Mouse (Mus musculus) liver (tissue): ENCODE results near the gene Timmdc1.
A peak's percentile ranks its signal among the peaks of the same experiment; 100 is the strongest.

Source experiments
- DNase-seq: peaks from one replicate; pipeline ENCODE4 v3.0.0-alpha.2; 2020; ENCODE audit warnings: mixed read lengths

The Timmdc1 gene

DNA sequence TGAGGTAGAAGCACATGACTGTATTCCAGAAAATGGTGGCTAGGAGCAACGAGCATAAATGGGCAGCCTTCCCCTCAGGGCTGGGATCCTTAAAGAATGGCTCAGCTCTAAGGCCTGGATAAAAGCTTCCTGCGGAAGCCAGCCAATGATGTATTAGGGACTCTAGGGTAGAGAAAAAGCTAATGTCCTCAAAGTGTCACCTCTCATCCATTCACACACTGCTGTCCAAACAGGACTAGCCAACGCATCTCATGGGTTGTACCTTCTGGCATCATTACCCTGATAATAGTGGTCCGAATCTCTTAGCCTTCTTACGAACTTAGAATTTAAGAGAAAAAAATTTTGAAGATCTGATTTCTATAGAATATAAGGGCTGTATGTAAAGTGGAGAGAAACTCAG lies 59.2 kb downstream of the Timmdc1 start:
- no peak for DNase-seq

DNA sequence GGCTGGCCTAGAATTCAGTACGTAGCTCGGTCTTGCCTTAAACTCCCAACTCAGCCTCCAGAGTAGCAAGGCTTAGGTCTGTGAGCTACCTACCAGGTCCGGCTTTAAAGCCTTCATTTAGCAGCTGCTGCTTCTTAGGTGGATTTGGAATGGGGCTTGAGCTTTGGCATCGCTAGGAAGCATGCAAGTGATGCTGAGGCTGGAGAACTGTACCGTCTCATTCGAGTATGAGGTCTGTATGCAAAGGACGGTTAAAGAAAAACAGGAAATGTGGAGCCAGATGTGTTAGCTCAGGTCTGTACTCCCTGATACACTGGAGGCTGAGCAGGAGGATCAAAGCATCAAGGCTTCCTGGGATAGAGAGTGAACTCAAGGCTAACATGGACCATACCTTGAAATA lies 60.3 kb downstream of the Timmdc1 start:
- DNase-seq, result no peak

DNA sequence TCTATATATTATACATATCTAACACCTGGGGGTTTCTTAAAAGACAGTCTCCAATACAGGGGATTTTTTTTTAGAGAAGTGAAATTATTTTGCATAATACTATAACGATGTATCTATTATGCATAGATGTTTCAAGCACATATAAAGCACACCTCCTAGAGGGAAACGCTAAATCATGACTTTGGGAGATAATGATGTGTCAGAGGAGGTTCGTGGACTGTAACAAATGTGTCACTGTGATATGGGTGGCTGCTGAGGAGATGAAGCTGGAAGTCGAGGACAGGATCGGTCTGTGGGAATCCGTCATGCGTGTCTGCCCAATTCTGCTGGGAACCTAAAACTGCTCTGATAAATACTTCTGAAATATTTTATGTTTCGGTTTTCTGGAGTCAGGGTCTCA lies 60.7 kb downstream of the Timmdc1 start:
- DNase-seq, result no peak

DNA sequence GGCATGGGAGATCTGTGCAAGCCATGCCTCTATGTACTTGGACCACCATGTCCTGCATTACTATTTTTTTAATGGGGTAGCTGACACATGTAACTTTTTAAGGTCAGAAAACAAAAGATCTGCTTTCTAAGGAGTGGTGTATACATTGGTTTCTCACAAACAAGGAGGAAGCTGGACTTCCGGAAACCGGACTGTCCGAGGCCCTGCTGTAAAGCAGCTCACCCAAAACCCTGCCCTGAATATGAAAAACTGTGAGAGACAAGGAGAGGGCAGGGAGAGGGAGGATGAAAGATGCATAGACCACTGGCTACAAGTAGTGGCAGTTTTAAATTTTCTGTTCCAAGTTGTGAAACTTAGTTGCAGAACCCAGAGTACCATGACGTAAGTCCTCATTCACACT lies 62.5 kb downstream of the Timmdc1 start:
- no peak for DNase-seq

DNA sequence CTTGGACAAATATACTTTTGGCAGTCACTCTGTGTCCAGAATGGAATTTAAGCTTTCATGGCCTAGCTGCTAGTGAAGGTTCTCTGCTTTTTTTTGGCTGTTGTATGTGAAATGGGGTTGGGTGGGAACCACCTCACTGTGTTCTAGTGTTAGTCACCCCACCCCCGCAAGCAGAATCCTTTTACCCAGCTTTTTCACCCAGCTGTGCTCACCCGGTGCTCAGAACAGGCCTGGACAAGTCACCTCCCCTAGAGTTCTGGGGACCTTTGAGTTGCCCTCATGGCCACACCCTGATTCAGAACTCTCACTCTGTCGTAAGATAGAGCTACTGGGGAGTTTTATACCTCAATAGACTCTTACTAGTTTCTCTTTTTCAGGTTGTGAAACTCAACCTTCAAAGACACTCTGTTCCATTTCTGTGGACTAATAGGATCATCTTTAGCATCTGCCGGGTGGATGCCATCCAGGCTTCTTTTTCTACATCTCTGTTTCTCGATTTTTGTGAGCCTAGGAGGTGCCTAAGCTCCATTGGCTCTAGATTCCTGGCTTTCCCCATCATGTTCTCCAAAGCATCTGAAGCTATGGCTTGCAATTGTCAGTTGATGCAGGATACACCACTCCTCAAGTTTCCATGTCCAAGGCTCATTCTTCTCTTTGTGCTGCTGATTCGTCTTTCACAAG lies 63.7 kb downstream of the Timmdc1 start:
- DNase-seq, result no peak

DNA sequence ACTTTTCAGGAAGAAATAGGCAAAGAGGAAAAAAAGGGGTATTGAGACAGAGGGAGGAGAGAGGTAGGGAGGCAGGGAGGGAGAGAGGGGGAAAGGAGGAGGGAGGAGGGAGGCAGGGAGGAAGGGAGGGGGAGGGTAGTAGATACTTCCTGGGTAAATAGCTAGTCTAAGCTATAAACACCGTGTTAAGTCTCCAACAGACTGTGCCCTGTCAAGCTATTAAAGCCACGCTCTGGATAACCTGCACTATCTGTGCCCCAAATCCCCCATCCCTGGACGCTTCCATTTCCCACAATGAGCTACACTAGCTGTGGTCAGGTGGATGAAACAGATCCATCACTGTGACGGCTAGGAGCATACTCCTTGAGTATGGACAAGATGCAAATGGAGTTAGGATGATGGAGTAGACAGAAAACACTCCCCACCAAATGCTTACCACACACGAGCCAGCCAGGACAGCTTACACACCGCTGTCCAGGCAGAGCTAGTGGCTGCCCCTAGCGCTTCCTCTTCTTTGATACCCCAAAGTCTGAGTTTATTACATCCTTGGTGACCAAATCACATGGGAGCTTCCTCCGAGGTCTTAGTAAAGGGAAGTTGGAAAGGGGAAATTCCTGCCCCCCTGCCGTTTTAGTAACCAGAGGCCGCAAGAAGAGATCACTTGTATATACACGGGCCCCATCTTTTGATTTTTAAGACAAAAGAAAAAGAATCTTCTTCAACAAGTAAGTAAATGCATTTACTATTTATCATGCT lies 65.5 kb downstream of the Timmdc1 start:
- DNase-seq, result no peak

DNA sequence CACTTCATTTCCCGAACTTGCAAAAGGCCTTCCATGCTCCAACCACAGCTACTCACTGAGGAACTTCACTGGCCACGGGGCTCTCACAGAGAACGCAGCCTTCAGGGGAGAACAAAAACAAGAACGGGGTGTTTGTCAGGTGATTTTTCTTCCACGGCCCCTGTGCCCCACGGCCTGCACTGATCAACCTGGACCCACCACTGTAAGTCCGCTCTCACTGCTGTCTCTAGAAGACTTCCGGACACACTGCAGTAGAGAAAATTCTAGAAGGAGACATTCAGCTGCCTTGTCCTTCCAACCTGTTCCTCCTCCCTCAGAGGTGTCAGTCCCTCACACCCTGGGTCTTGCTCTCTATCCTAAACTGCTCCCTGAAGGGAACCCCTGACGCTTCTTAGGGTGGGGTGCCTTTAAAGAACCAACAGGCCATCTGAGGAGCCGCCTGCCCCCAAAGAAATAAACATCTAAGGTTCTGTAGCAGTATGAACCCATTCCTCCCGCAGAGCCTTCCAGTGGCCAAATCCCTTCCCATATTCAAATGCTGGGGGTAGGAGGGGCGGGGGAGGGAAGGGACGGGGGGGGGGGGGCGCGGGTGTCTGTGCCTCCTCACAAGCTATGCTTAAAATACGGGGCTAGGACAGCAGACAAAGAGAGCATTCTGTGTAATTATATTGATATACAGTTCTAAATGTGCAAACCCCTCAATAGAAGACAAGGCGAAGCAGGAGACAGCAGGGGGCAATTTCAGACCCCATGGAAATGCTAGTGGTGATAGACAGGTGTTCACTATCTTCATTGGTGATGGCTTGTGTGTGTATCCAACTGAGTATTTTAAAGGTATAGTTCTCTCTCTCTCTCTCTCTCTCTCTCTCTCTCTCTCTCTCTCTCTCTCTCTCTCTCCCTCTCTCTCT lies 66.7 kb downstream of the Timmdc1 start, which contains the start of gene Cd80:
Gene Cd80 (plus strand): TSS at position 51 of the 908 bp plus-strand sequence.
- no peak for DNase-seq

DNA sequence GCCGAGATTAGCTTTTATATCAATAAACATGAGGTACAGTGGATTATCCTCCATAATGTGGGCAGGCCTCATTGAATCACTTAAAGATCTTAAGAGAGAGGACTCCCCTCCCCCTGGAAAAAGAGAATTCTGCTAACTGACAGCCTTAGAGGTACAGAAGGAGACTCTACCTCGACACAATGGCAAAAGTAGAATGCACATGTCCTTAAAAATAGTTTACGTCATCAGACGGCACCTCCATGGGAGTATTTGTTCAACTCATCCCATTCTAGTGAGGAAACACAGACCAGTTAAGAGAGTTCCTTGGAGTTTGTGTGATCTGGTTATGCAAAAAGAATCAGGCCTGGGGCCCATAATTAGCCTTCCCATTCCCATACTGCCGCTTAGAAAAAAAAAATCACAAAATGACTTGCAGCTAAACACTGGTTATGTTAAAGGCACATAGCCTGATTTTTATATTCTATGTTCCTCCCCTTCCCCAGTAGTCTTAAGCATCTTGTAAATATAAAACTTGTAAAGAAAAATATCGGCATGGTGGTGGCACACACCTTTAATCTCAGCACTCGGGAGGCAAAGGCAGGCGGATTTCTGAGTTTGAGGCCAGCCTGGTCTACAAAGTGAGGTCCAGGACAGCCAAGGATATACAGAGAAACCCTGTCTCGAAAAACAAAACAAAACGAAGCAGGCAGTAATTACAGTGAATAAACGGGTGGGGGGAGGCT lies 67.8 kb downstream of the Timmdc1 start:
- no peak for DNase-seq

DNA sequence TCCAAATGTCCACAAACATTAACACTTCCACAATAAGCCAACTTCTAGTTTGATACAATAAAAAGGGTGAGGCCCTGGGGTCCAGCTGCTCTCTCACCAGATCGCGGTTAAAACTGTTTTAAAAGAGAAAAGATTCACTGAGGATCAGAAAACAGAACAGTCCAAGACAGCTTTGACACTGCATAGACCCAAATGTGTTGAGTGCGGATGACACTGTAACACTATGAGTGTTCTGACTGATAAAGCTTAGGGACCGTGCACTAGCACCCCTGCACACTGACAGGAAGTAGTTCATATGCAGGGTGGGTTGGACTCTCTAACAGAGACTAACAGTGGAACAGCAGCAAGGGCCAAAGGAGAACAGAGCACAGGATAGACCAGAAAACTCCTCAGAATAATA lies 68.5 kb downstream of the Timmdc1 start:
- peak; percentile 43 for DNase-seq

DNA sequence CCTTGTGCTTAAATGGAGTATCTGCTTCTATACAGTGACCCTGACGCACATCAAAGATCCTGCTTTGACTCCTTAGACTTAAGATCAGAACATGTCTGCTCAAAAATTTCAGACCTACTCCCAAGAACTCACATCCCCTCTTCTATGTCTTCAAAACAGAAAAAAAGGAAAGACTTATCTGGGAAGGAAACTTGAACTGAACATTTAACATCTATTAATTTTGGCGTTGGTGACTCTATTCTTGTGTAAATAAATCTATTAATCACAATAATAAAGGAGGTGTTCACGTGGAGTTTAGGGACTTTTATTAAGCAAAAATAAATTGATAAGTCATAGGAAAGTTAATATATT lies 69.3 kb downstream of the Timmdc1 start:
- DNase-seq, result no peak

DNA sequence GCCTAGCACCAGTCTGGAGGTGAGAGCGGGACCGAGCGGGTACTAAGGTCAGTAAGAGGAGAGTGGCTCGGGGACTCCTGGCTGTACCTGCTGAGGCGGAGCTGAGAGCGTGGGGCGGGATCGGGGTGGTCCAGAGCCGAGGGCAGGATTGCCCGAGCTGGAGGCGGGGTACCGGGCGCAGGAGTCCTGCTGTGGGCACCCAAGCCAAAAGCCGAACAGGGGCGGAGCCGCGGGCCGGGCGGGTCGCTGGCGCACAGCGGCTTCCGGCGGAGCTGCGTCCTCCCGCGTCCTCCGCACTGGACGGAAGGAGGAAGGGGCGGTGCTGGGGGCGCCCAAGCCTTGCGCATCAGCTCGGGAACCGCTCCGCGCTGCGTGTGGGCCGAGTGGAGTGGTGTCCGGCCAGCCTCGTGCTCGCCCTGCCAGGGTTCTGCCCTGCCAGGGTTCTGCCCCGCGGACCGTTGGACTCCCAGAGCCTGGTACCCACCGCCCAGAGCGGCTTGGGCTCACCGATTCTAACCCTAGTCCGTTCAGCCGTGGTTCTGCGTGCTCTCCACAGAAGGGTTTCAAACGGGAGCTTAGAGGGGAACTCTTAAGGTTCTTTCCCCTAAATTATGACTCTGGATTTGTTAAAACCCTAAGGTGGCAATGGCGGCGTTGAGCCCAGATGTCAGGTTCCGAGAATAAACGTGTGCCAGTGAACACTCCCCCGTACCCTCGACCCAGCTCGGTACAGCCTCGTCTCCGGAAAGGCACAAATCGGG lies 69.8 kb downstream of the Timmdc1 start, which contains the start of gene Adprh:
Gene Adprh (minus strand): TSS at position 262 of the 761 bp plus-strand sequence.
- DNase-seq, result peak; percentile 95

DNA sequence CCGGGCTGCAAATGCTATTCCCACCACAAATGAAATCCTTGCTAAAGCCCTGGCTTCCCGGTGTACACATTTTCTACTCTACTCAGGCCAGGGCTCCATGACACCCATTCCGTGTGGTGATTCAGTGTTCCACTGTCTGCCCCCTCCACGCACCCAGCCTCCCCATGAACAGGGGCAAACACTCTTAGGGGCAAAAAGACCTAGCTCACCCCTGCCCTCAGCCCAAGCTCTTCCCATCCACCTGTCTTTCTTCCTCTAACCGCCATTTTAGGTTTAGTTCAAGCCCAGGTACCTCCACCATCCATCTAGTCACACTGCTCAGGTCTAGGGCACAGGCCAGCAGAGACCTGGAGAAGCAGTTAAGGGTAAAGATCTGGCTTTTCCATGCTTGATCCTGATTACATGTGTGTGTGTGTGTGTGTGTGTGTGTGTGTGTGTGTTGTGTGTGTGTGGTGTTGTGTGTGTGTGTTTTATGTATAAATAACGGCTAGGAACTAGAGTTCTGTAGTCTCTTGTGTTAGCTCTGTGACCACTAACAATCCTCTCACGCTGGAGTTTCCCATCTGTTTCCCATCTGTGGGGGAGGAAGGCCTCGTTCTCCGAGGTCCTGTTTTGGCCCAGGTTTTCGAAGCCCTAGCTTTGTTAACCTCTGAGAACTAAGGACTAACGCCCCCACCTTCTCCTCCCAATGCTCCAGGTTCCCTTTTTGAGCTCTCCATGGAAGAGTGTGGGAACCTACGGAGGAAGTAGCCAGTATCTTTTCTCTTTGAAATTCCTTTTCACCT lies 70.8 kb downstream of the Timmdc1 start:
- DNase-seq, result no peak

DNA sequence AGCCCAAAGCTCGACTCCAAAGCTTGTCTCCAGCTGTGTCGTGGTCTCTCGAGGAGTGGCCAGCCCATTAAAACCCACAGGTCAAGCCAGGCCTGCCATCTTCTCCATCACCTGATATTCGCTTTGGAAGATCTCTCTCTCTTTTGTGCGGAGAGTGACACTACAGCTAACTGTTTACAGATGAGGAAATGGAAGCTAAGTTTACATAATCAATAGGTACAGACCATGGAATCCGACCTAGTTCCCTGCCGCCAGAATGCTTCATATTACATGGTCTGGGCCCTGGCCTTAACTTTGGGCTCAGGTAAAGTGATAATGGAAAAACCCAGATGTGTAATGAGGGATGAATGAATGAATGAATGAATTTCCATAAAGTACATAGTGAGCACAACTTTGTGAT lies 71.8 kb downstream of the Timmdc1 start:
- no peak for DNase-seq

DNA sequence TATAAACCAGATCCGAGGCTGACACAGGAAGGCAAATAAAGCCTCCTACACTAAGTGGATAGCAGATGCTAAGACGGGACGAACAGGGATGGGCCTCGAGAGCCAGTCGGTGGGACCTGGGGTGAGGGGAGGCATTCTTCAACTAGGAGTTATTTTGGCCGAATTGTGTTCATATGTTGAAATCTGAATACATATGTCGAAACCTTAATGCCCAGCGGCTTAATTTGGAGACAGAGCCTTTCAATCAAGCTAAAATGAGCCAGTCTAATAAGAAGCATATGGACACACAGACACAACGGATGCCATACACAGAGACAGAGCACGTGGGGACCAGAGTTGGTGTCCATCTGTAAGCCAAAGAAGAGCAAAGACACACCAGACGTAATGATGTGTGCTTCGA lies 74.0 kb downstream of the Timmdc1 start:
- no peak for DNase-seq
